Mouse (Mus musculus): Measurements from ENCODE around the gene Clps.

The Clps gene

GRCm38 (mm10) chr17:28518615-28519071, 41.9 kb downstream of the Clps start:
- DNase-seq (ENCODE audit: low read depth, low spot score): no peak

- peak; percentile 49 for DNase-seq (ENCODE audit: low read depth, low spot score)
Observed at GRCm38 (mm10) chr17:28517956-28518614, 42.5 kb downstream of the Clps start.

- DNase-seq (ENCODE audit: low read depth, low spot score): peak; percentile 81
Observed at GRCm38 (mm10) chr17:28517441-28517955, 43.1 kb downstream of the Clps start, which contains the start of gene Fkbp5. TSS of gene Fkbp5 (minus strand) at chr17:28517527.

- no peak for DNase-seq (ENCODE audit: low read depth, low spot score)
Observed at GRCm38 (mm10) chr17:28516881-28517280, 43.7 kb downstream of the Clps start.

GRCm38 (mm10) chr17:28515431-28516341, 44.9 kb downstream of the Clps start:
- no peak for DNase-seq (ENCODE audit: low read depth, low spot score)

- no peak for DNase-seq (ENCODE audit: low read depth, low spot score)
Observed at GRCm38 (mm10) chr17:28514555-28514954, 46.0 kb downstream of the Clps start.

GRCm38 (mm10) chr17:28513844-28514243, 46.7 kb downstream of the Clps start:
- no peak for DNase-seq (ENCODE audit: low read depth, low spot score)

GRCm38 (mm10) chr17:28513337-28513736, 47.2 kb downstream of the Clps start:
- no peak for DNase-seq (ENCODE audit: low read depth, low spot score)

- DNase-seq (ENCODE audit: low read depth, low spot score): no peak
Observed at GRCm38 (mm10) chr17:28512696-28513095, 47.9 kb downstream of the Clps start.

GRCm38 (mm10) chr17:28511616-28512541, 48.7 kb downstream of the Clps start:
- no peak for DNase-seq (ENCODE audit: low read depth, low spot score)

GRCm38 (mm10) chr17:28510445-28511342, 49.9 kb downstream of the Clps start:
- peak; percentile 57 for DNase-seq (ENCODE audit: low read depth, low spot score)
